Mouse (Mus musculus): Measurements from ENCODE around the gene Tmed6. TPM values are rescaled to one million over a fixed set of nuclear protein-coding genes. Genes with fewer than 3 reads are reported as not detected.
"Not testable (repeated sequence)": the region's sequence is repeated elsewhere in the genome, so short reads cannot be mapped to it uniquely, and the experiment has no call there.

The Tmed6 gene
- polyA plus RNA-seq (2015; fragmentation: Nextera tagmentation; extraction: Ambion mirVana) = not detected in 2 replicates

- Histone ChIP-seq H3K9me3 (no peaks in the 10 kb centered on the region), H3K36me3 (peaks cover 23% of the 10 kb centered on the region), H3K27ac (replicated peaks) (no peak within 1 kb of the TSS), H3K4me1 (replicated peaks) (no peaks in the 10 kb centered on the region), H3K4me3 (no peak within 1 kb of the TSS), H3K4me2 (no peak within 1 kb of the TSS), H3K27me3 (no peaks in the 10 kb centered on the region), H3K9ac (no peak within 1 kb of the TSS)
- 59% methylated on average over 17 of the region's 17 CpGs for WGBS
- ATAC-seq (ENCODE audit: low read depth) = no peak; the same call in 1 of the 2 replicates
Measured at GRCm38 (mm10) chr8:107065511-107066496, at the start of gene Tmed6. Gene Tmed6 (minus strand): TSS chr8:107065644.

- Histone ChIP-seq H3K9me3 (no peaks in the 10 kb centered on the region), H3K4me3 (no peak overlapping the region), H3K27ac (replicated peaks) (no peak overlapping the region), H3K9ac (0 out of 2 replicates have a peak overlapping the region, but pooled peaks have one; percentile 17), H3K4me2 (no peak overlapping the region), H3K4me1 (replicated peaks) (peaks cover 9% of the 10 kb centered on the region), H3K36me3 (no peaks in the 10 kb centered on the region), H3K27me3 (no peaks in the 10 kb centered on the region)
- WGBS = 81% methylated on average over 10 of the region's 10 CpGs
- ATAC-seq (ENCODE audit: low read depth) = no peak
Measured at GRCm38 (mm10) chr8:107115008-107115320, 49.5 kb upstream of the Tmed6 start.

DNA sequence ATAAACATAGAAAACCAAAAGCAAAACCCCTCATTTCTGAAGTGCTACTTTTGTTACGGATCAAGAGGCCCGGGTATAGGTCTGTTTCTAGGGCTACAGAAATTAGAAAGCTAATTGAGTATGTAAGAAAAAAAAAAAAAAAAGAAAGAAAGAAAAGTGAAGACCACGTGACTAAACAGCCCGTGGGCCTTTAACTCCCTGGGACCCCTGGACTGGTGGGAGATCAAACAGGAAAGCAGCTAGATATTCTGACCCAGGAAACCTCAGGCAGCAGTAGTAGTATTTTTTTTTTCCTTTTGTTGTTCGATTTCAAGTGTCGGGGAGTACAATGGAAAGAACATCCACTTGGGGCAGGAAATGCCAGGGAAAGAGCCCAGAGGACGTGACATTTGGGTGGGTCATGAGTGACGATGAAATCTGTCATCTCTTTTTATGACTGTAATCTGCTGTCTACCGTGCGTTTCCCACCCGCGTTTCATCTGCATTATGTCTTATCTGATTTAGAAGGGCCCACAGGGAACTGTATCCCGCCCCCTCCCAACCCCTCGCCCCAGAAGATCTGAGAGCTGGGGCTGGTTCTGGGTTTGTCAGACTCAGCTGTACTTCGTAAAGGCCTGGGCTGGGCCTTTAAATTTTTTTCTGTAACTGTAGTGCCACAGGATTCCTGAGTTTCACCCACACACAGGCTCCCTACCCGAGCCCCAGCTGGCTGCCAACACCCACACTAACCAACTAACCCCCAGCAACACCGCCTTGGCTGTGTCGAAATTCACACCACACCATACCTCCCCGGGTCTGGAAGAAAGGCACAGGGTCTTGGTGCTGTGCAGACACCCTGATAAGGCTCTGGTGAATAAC is 48.9 kb upstream of the Tmed6 start:
- WGBS = 59% methylated on average over 19 of the region's 19 CpGs
- Histone ChIP-seq H3K27ac (replicated peaks) (no peak overlapping the region), H3K4me1 (replicated peaks) (peaks cover 9% of the 10 kb centered on the region), H3K9ac (0 out of 2 replicates have a peak overlapping the region, but pooled peaks have one; percentile 17), H3K4me3 (no peak overlapping the region), H3K9me3 (no peaks in the 10 kb centered on the region), H3K4me2 (no peak overlapping the region), H3K27me3 (no peaks in the 10 kb centered on the region), H3K36me3 (no peaks in the 10 kb centered on the region)
- ATAC-seq (ENCODE audit: low read depth) = no peak

DNA sequence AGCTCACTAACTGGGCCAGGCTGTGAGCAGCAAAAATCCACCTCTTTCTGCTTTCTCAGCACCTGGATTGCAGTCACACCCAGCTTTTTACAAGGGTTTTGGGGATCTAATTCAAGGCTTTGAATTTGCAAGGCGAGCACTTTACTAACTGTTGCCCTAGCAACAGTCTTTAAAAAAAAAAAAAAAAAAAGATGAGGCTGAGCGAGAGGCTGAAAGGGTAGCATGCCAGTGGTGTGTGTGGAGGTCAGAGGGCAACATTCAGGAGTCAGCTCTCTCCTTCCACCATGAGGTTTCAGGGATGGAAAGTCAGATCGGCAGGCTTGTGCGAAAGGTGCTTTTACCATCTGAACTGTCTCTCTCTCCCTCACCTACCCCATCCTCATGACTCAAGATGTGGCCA is 47.8 kb upstream of the Tmed6 start:
- H3K4me2 ChIP-seq = no peak overlapping the region
- peaks cover 9% of the 10 kb centered on the region for H3K4me1 ChIP-seq (replicated peaks)
- no peaks in the 10 kb centered on the region for H3K36me3 ChIP-seq
- H3K27ac ChIP-seq (replicated peaks) = no peak overlapping the region
- no peak overlapping the region for H3K4me3 ChIP-seq
- H3K9me3 ChIP-seq = no peaks in the 10 kb centered on the region
- 44% methylated on average over 4 of the region's 4 CpGs for WGBS
- no peaks in the 10 kb centered on the region for H3K27me3 ChIP-seq
- no peak overlapping the region for H3K9ac ChIP-seq
- ATAC-seq (ENCODE audit: low read depth) = no peak

DNA sequence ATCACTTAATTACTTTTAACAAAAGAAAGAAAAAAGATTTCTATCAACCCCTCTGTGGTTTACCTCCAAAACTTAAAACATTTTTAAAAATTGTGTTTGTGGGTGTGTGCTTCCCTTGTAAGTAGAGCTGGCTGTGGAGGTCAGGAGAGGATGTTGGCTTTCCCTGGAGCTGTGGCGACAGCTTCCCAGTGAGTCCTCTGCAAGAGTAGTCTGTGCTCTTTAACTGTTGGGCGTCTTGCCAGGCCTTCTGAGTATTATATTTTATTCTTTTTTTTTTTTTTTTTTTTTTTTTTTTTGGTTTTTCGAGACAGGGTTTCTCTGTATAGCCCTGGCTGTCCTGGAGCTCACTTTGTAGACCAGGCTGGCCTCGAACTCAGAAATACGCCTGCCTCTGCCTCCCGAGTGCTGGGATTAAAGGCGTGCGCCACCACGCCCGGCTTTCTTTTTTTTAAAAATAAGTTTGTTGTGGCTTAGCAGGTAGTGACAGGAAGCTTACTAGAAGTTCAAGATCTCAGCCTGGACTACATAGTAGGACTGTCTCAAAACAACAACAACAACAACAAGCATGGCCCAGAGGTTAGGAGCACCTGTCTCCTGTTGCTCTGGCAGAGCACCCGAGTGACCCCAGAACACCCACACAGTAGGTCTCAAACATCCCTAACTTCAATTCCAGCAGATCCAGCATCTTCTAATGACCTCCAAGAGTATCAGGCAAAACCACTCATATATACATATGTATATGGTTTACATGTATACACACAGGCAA is 46.1 kb upstream of the Tmed6 start:
- Histone ChIP-seq H3K4me3 (no peak overlapping the region), H3K4me1 (replicated peaks) (peaks cover 9% of the 10 kb centered on the region), H3K4me2 (no peak overlapping the region), H3K36me3 (no peaks in the 10 kb centered on the region), H3K9ac (no peak overlapping the region), H3K9me3 (no peaks in the 10 kb centered on the region), H3K27me3 (no peaks in the 10 kb centered on the region), H3K27ac (replicated peaks) (no peak overlapping the region)
- no peak for ATAC-seq (ENCODE audit: low read depth)
- WGBS = 88% methylated on average over 10 of the region's 11 CpGs

DNA sequence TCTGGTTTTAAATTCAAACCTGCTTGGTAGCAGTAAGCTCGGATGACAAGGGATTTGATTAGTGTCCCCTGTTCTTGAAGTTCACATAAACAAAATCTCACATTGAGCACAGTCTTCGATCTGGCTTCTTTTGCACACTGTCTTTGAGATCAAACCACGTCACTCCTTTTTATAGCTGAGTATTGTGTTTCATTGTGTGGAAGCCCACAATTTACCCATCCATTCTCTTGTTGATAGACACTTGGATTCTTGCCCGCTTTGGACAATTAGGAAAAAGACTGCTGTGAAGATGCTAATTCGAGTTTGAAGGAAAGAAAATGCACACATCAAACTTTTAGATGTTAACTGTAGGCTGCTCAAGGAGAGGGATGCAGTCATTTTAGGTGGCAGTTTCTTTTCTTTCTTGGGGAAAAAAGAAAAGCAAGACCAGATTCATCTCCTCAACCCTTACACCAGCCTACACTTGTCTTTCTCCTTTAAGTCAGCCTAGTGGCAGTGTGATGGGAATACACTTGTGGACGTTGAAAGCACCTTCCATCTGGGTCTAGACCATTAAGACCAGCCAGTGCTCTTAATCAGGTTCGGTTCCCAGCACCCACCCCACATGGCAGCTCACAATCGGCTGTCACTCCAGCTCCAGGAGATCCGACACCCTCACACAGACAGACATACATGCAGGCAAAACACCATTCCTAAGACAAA is 45.3 kb upstream of the Tmed6 start:
- no peak for ATAC-seq (ENCODE audit: low read depth)
- Histone ChIP-seq H3K4me3 (no peak overlapping the region), H3K27me3 (no peaks in the 10 kb centered on the region), H3K4me2 (no peak overlapping the region), H3K9me3 (no peaks in the 10 kb centered on the region), H3K27ac (replicated peaks) (no peak overlapping the region), H3K4me1 (replicated peaks) (peaks cover 9% of the 10 kb centered on the region), H3K9ac (no peak overlapping the region), H3K36me3 (no peaks in the 10 kb centered on the region)
- 54% methylated on average over 9 of the region's 9 CpGs for WGBS

- 86% methylated on average over 5 of the region's 5 CpGs for WGBS
- Histone ChIP-seq H3K4me3 (no peak overlapping the region), H3K9me3 (no peaks in the 10 kb centered on the region), H3K4me2 (no peak overlapping the region), H3K9ac (no peak overlapping the region), H3K4me1 (replicated peaks) (peaks cover 9% of the 10 kb centered on the region), H3K36me3 (no peaks in the 10 kb centered on the region), H3K27ac (replicated peaks) (no peak overlapping the region), H3K27me3 (no peaks in the 10 kb centered on the region)
- ATAC-seq (ENCODE audit: low read depth) = no peak
Measured at GRCm38 (mm10) chr8:107109816-107110435, 44.5 kb upstream of the Tmed6 start.

DNA sequence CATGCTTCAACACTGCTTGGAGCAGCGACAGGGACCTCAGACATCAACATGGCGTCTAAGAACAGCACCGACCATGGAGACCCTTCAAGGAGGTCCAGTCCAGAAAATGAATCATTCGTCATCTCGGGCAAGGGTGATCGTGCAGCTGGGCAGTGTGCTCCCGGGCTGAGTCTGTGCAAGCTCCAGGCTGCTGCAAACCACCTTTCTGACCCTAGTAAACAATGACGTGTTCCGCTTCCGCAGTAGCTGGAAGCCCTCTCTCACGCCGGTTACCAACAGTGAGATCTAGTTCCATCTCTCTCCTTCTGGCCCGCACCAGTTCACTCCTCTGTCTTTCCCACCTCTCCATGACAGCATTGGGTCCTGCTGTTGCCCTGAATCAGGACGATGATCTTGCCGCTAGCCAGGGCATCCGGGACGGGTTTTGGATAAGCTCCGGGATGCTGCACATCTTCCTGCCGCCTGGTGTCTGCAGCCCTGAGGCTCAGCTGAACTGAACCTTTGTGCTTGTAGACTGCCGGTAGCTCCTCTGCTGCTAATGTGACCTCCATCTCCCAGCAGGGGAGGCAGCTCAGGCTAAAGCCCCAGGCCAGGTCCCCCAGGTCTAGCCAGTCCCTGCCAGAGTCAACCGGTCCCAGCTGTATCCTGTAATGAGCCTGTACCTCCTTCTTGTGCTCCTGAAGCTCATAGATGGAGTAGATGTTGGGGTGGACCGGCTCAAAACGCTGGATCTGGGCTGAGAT is 43.7 kb upstream of the Tmed6 start:
- Histone ChIP-seq H3K4me3 (no peak overlapping the region), H3K4me2 (0 out of 2 replicates have a peak overlapping the region, but pooled peaks have one; percentile 7), H3K9me3 (no peaks in the 10 kb centered on the region), H3K36me3 (no peaks in the 10 kb centered on the region), H3K27ac (replicated peaks) (no peak overlapping the region), H3K4me1 (replicated peaks) (peaks cover 1% of the 10 kb centered on the region), H3K9ac (no peak overlapping the region), H3K27me3 (no peaks in the 10 kb centered on the region)
- no peak for ATAC-seq (ENCODE audit: low read depth)
- WGBS = 72% methylated on average over 23 of the region's 23 CpGs

GRCm38 (mm10) chr8:107108089-107108488 is 42.6 kb upstream of the Tmed6 start:
- H3K36me3 ChIP-seq; H3K27me3 ChIP-seq; H3K4me2 ChIP-seq; H3K9ac ChIP-seq; H3K9me3 ChIP-seq; ATAC-seq (ENCODE audit: low read depth); H3K27ac ChIP-seq (replicated peaks); H3K4me1 ChIP-seq (replicated peaks); H3K4me3 ChIP-seq: not testable (repeated sequence)
- WGBS = 93% methylated on average over 5 of the region's 5 CpGs

DNA sequence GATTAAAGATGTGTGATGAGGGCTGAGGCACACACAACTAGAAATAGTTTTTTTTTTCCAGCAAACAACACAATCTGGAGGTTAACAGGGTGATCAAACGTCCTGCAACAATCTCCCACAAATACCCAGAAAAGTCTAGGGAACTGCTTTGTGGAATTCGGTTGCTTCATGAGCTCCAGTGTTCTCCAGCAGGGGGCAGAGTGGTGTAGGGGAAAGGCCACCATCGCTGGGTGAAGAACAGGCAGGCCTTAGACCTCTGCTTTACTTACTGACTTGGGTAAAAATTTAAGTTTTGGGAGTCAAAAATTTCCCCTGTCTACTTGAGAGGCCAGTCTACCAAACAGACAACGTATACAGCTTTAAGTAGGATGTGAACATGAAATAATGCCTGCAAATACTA is 39.1 kb upstream of the Tmed6 start:
- H3K9ac ChIP-seq = no peak overlapping the region
- no peak overlapping the region for H3K4me2 ChIP-seq
- no peak for ATAC-seq (ENCODE audit: low read depth)
- no peak overlapping the region for H3K27ac ChIP-seq (replicated peaks)
- no peaks in the 10 kb centered on the region for H3K4me1 ChIP-seq (replicated peaks)
- H3K36me3 ChIP-seq = no peaks in the 10 kb centered on the region
- H3K4me3 ChIP-seq = no peak overlapping the region
- H3K9me3 ChIP-seq = no peaks in the 10 kb centered on the region
- H3K27me3 ChIP-seq = no peaks in the 10 kb centered on the region
- WGBS = 8% methylated on average over 4 of the region's 4 CpGs

Data from neural tube, embryonic 13.5 days (tissue).